Mouse (Mus musculus) adrenal gland, adult 18-20 months (tissue): ENCODE measurements around the gene Ddn. TPM values are rescaled to one million over a fixed set of nuclear protein-coding genes. Genes with fewer than 3 reads are reported as not detected.

Experiments
- DNase-seq, 2 experiments: peaks; one replicate each; pipeline ENCODE4 v3.0.0; 2021 to 2022; ENCODE audit warnings: low spot score in 2 of 2
- total RNA-seq, 2 experiments: library from RNA; stranded (reverse); gene quantifications; 1 replicate in 1 of 2; 2 replicates in 1 of 2; pipeline ENCODE4 v1.2.3; 2021

Gene Ddn
- total RNA-seq, 2 experiments from 2014 or later = not detected

DNA sequence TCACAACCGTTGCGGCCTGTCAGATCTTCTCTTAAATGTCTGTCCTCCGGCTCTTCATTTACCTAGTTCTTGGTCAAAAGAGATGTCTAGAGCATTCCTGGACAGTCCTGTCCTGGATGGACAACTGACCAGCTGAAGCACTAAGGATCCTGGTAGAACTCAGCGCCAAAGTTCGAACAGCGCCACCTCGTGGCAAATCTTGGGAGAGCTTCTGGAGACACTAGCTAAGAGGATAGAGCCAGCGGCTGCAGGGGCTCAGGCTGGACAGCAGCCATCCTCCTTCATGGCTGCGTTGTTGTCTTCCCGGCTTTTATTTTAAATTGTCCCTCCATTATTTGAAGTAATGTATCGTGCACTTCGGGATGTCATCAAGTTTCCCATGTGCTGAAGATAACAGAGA is 9.9 kb downstream of the Ddn start:
- DNase-seq = peak; percentile 83 to 87

DNA sequence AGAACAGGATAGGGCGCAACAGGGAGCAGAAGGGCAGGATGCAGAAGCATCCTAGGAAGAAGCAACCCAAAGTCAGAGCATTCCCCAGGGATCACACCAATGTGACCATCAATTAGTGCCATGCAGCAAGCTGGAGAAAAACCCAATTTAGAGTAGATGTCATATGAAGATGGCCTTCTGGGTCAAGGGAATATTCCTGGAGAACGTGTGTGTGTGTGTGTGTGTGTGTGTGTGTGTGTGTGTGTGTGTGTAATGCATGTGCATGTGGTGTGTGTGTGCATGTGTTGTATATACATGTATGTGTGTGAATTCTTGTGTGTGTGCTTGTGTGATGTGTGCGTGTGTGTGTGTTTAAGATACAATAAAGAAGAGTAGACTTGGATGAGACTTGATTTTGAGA is 10.4 kb downstream of the Ddn start:
- no peak for DNase-seq

DNA sequence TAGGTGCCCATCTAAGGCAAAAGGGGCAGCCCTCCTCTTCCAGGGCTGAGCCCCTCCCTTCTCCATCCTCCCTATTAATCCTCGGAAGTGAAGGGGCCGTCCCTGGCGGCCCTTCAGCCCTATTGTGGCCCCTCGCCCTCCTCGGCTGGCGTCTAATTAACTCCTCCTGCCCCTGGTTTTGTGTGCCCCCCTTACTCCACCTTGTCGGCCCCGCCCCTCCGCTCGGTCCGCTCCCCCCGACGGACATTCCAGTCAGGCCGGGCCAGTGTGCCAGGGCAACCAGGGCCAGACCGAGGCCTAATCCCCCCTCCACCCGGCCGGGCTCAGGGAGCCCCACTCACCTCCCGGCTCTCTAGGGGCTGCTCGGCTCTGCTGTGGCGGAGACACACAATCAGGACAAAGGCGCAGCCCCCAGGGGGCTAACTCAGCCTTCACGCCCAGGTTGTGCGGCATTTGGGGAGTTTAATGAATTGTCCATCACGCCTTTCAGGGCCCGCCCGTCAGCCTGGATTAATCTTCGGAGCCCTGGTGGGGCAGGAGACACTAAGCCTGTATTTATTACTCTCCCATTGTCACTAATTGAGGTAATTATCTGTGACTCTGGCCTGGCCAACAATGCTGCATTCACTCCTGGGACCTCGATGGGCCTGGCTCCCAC is 11.3 kb downstream of the Ddn start:
- no peak for DNase-seq

DNA sequence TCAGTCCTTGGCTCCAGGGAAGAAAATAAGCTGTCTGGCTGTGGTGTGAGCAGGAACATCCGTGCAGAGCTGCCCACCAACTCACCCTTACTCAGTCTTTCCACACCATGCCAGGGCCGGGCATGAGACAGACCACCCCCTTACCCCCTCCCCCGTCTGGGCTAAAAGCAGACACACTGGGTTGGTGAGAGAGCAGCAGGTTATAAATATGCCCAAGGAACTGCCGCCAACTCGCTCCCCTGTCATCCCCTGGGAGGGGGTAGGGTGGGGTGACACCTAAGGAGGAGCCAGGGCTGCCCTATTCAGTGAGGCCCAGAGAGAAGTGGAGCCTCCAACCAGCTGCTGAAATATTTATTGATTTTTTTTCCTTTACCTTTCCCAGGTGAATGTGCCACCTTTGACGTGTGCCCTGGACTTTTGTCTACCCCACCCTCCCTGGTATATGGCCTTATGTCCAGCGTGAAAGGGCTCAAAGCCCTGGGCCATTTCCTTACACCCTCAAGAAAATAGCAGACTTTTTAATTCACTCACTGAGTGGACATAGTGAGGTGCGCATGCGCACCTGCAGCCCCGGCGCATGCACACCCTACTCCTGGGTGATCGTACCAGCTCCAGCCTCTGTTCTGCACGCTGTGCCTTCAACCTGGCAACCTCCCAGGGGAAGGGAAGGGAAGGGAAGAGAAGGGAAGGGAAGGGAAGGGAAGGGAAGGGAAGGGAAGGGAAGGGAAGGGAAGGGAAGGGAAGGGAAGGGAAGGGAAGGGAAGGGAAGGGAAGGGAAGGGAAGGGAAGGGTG is 12.3 kb downstream of the Ddn start:
- no peak for DNase-seq

DNA sequence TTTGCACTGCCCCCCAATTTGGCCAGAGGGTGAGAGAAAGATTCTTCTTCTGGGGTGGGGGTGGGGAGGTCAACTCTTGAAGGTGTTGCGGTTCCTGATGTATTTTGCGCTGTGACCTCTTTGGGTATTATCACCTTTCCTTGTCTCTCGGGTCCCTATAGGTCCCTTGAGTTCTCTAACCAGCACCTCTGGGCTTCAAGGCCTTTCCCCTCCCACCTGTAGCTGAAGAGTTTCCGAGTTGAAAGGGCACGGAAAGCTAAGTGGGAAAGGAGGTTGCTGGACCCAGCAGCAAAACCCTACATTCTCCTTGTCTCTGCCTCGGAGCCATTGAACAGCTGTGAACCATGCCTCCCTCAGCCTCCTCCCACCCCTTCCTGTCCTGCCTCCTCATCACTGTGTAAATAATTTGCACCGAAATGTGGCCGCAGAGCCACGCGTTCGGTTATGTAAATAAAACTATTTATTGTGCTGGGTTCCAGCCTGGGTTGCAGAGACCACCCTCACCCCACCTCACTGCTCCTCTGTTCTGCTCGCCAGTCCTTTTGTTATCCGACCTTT is 16.1 kb downstream of the Ddn start:
- DNase-seq = no peak

DNA sequence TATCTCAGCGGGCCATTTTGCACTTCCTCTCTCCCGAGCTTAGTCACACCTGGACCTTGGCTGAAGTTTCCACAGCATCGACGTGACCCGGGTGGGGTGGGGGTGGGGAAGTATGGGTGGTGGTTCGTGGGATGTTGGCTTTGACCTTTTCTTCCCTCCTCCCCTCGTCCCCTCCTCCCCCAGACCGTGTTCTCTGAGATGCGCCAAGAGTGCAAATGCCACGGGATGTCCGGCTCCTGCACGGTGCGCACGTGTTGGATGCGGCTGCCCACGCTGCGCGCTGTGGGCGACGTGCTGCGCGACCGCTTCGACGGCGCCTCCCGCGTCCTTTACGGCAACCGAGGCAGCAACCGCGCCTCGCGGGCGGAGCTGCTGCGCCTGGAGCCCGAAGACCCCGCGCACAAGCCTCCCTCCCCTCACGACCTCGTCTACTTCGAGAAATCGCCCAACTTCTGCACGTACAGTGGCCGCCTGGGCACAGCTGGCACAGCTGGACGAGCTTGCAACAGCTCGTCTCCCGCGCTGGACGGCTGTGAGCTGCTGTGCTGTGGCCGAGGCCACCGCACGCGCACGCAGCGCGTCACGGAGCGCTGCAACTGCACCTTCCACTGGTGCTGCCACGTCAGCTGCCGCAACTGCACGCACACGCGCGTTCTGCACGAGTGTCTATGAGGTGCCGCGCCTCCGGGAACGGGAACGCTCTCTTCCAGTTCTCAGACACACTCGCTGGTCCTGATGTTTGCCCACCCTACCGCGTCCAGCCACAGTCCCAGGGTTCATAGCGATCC is 16.9 kb downstream of the Ddn start:
- DNase-seq = no peak

DNA sequence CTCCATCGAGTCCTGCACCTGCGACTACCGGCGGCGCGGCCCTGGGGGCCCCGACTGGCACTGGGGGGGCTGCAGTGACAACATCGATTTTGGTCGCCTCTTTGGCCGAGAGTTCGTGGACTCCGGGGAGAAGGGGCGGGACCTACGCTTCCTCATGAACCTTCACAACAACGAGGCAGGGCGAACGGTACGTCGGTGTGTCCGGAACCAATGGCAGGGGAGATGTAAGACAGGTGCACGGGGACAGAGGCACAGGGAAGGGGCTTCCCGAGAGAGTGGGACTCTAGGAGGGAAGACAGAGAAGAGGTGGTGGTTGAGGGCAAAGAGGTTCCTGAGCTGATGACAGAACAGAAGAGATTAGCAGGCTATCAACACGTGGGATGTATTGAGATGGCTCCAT is 17.5 kb downstream of the Ddn start:
- DNase-seq = no peak

DNA sequence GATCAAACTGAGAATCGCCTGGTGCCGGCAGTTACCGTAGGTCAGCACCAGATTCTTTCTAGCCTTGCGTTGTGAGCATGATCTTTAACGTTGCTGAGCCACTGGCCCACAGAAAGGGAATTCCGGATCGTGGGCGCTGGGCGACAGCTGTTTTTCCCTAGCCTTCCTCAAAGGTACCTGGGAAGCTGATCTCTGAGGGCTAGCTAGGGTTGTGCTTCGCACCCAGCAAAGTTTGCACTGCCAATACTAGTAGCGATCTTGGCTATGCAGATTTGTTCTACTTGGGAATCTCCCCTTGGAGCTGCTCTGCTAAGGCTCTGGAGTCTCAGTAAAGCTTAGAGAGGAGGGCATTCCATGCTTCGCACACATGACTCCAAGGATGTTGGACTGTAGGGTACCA is 18.1 kb downstream of the Ddn start:
- no peak for DNase-seq

DNA sequence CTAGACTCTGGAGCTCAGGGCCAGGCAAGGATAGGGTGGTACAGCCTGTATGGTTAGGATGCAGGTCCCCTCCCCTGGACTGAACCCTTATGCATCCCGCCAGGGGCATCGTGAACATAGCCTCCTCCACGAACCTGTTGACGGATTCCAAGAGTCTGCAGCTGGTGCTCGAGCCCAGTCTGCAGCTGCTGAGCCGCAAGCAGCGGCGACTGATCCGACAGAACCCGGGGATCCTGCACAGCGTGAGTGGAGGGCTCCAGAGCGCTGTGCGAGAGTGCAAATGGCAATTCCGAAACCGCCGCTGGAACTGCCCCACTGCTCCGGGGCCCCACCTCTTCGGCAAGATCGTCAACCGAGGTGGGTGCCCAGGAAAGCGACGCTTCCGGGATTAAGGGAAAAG is 18.5 kb downstream of the Ddn start:
- no peak for DNase-seq

DNA sequence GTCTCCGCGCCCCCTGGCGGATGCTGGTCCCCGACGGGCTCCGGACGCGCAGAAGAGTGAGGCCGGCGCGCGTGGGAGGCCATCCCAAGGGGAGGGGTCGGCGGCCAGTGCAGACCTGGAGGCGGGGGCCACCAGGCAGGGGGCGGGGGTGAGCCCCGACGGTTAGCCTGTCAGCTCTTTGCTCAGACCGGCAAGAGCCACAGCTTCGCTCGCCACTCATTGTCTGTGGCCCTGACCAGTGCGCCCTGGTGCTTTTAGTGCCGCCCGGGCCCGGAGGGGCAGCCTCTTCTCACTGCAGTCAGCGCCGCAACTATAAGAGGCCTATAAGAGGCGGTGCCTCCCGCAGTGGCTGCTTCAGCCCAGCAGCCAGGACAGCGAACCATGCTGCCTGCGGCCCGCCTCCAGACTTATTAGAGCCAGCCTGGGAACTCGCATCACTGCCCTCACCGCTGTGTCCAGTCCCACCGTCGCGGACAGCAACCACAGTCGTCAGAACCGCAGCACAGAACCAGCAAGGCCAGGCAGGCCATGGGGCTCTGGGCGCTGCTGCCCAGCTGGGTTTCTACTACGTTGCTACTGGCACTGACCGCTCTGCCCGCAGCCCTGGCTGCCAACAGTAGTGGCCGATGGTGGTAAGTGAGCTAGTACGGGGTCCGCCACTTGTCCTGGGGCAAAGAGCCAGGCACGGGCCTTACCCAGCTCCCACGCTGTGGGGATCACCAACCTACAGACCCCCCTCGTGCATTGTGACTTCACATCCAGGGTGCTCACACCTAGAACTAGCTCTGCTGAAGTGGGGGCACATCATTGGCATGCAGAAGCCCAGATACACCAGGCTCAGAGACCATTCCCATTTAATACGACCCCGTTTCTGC is 19.4 kb downstream of the Ddn start, which contains the start of gene Wnt1:
Gene Wnt1 (plus strand): TSS at position 197 of the 875 bp plus-strand sequence.
- peak; percentile 61 to 65 for DNase-seq

DNA sequence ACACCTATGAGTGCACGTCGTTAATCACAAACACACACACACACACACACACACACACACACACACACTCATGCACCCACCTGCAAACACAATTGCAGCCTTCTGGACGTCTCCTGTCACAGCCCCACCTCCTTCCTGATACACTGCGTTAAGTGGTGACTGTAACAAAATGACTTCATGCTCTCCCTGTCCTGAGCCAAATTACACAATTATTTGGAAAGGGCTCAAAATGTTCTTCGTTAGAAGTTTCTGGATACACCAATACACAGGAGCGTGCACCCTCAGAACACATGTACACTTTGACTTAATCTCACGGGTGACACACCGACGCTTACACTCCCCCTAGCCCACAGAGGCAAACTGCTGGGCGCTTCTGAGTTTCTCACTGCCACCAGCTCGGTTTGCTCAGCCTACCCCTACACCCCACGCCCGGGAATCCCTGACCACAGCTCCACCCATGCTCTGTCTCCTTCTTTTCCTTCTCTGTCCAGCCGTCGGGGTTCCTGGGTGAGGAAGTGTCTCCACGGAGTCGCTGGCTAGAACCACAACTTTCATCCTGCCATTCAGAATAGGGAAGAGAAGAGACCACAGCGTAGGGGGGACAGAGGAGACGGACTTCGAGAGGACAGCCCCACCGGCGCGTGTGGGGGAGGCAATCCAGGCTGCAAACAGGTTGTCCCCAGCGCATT is 20.2 kb downstream of the Ddn start:
- DNase-seq = no peak

DNA sequence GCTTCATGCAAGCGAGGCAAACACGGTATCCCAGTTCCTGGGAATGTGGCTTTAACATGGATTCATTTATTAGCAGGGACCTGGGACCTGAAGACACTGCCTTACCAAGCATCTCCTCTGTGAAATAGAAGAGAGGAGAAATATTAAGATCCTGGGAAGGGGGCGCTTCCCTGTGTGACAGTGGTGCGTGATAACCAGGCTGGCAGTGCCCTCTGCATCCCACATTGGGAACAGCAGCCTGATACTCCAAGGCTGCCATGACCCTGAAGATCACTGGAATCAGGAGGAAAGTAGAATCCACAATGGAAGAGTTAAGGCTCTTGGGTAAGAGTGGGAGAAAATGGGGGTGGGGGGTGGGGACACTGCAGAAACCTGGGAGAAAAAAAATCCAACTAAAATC is 21.4 kb downstream of the Ddn start:
- DNase-seq = no peak

DNA sequence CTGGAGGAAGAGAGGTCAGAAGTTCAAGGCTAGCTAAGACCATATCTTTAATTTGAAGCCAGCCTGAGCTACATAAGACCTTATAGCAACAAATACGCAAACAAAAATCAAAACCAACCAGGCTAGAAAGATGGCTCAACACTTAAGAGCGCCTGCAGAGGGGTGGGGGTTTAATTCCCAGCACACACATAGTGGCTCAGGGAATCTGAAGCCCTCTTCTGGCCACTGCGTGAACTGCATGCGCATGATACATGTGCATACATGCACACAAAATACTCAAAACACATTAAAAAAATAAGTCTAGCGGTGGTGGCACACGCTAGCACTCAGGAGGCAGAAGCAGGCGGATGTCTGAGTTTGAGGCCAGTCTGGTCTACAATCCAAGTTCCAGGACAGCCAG is 23.5 kb downstream of the Ddn start:
- no peak for DNase-seq

DNA sequence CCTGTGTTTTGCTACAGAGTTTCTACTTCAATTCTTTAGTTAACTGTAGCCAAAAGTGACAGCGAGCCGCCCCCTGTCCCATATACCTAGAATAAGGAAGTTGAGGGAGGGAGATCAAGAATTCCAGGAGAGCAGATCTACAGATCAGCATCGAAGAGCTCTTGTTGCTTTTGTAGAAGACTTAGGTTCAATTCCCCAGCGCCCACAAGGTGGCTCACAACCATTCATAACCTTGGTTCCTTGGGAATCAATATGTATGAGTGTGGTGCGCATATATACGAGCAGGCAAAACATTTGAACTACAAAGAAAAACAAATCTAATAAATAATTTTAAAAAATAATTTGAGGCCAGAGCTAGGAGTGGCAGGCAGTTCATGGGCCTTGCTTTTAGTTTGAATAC is 28.1 kb downstream of the Ddn start:
- no peak for DNase-seq

DNA sequence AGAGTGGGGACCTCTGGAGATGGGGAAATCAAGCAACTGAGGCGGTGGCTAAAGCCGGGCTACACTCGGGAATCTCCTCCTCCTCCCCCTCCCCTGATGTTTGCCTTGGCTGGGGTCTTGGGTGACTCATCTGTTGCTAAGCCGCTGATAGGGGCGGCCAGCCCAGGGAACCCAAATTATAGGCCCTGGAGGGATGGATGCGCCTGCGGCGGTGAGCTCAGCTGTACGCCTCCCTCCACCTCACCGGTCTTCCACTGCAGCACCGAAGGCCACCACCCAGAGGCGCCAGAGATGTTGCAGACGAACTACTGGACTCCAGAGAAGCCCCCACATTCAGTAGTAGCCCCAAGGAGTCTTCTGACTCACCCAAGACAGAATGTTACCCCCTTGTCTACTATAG is 28.7 kb downstream of the Ddn start:
- no peak for DNase-seq

DNA sequence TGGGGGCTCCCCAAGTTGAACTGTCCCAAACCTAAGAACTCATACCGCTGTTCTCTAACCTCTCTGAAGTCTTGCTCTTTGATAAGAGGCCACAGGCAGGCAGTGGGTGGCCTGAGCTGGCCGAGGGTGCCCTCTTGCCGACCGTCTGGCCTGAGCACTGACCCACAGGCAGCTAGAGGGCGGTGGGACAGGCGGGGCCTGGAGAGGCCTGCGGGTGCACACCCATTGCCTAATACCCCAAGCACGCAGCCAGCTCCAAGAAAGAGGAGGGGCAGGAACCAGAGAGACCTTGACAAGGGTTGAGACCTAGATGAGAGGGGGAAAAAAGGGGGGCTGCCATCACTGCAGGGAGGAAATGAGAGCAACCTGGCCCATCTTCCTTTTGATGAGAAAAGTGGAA is 29.2 kb downstream of the Ddn start:
- DNase-seq = no peak

DNA sequence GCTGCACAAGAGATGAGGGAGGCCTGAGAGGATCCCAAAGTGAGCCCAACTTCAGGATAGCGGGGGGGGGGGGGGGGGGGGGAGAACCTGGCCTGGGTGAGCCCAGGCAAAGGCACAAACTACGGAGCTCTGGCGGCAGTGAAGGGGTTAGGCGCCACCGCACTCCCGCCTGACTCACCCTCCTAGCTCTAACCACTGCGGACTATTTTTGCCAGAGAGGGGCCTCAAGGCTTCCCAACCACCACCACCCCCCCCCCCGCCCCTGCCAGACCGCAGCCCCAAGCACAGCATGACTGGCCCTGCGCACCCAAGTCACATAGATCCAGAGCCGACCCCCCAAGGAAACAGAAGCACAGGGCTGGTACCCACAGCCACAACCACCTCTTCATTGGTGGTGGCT is 30.5 kb downstream of the Ddn start:
- DNase-seq = no peak

DNA sequence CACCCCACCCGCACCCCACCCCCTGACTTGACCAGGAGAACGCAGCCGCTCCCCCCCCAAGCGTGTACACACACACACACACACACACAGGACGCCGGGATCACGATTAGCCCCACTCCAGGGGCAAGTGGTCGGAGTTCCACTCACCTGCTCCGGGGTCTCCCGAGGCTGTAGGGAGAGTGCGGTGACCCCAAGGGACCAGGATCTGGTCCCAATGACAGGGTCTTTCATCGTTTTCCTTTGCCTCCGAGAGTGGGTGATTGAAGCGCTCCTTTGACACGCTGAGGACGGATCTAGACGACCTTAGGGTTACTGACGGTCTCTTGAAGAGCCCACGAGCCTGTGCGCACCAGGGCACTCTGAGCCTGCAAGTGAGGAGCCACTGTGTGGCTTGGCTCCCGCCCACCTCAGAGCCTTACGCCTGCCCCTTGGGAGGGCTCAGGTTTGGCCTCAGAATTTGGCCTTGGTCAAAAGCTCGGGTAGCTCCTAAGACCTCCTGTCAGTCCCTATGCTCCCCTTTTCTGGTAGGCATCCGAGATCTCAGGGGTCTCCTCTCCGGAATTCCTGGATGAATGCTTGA is 31.0 kb downstream of the Ddn start:
- no peak for DNase-seq

DNA sequence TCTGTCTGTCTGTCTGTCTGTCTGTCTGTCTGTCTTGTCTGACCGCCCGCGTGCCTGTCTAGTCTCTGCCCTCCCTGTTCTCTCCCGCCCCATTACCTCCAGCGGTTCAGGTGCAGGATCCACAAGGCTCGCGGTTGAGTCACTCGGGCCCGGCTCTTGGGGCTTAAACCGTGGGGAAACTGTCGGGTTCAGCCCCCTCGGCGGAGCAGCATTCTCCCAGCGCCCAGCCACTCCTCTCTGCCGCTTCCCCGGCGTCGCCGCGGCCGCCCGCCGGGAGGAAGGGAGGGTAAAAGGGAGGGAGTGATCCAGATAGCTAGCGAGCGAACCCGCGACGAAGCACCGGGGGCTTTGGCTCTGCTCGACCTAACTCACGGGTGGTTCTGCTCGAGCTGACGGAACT is 31.5 kb downstream of the Ddn start, which contains the start of gene Wnt10b:
Gene Wnt10b (minus strand): TSS at position 389 of the 400 bp plus-strand sequence.
- no peak for DNase-seq
